Mouse (Mus musculus) CH12F3 (cell line): ENCODE data around the gene Casp12.
"Not testable (repeated sequence)": the region's sequence is repeated elsewhere in the genome, so short reads cannot be mapped to it uniquely, and the experiment has no call there.

Source experiments
- in situ Hi-C: fragments of 300-500 bp; cut with MboI; formaldehyde crosslinking; loops from 2 replicates; pipeline ENCODE4 v1.14.3; 2020; ENCODE audit warnings: low sequenced_read_pairs

Gene Casp12

DNA sequence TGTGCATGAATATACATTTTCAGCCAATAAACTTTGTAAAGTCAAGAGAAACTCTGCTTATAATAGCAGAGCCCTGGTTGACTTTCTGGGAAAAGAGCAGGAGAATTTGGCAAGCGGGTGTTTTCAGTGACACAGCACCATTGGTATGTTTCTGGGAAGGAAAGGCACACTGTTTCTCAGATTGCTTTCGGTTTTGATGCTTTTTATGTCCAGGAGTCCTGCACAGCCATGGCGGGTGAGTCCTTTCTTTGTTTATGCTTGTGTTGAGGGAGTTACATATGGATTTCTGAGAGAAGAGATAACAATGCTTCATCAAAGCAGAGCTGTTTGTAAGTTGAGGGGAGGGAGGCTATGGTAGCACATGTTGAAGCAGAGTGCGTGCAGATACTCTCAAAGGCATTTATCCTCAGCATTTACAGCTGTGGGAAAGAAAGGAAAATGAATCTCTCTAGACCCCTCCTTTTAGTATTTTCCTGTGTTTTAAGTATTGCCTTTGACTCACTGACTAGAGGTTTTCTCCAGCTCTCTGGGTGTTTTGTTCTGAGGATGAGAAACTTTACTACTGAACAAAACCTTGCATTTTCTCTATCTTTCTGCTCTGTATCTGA is at the start of gene Casp12:
Gene Casp12 (plus strand): TSS at position 140 of the 608 bp plus-strand sequence.
- in situ Hi-C loops = no loop called here

DNA sequence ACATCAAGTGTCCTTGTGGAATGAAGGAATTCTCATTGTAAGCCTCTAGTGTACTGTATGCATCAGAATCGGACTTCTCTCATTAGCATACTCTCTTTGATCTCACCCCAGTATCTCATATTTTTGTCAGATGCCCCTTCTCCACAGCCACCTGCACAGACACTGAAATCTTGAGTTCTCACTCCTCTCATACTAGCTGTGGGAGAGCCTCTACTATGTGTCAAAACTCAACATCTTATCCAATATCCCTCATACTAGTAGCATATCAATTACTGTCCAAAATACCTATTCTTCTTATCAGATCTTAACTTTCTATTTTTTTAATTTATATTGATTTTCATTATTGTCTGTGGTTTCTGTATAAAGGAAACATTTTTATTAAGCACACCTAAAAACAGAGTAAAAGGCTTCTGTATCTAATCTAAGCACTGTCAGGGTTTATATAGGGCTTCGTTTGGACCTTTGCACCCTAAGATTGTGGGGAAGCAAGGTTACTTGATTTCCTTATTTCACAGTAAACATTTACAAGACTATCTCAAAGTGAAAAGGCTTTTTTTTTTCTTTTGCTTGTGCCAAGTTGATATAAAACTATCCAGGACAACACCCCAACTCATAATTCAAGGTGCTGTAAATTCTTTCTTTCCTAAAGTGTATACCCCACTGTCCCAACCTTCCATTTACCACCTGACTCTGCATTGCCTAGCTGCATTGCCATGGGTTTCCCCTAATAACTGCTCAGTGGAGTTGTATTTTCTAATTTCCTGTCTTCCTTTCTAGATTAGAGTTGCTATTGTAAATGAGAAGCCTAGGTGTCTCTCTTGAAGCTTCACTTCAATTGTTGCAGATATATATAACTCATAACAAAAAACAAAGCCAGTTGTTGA is 48.6 kb upstream of the Casp12 start:
- in situ Hi-C loops = no loop called here

DNA sequence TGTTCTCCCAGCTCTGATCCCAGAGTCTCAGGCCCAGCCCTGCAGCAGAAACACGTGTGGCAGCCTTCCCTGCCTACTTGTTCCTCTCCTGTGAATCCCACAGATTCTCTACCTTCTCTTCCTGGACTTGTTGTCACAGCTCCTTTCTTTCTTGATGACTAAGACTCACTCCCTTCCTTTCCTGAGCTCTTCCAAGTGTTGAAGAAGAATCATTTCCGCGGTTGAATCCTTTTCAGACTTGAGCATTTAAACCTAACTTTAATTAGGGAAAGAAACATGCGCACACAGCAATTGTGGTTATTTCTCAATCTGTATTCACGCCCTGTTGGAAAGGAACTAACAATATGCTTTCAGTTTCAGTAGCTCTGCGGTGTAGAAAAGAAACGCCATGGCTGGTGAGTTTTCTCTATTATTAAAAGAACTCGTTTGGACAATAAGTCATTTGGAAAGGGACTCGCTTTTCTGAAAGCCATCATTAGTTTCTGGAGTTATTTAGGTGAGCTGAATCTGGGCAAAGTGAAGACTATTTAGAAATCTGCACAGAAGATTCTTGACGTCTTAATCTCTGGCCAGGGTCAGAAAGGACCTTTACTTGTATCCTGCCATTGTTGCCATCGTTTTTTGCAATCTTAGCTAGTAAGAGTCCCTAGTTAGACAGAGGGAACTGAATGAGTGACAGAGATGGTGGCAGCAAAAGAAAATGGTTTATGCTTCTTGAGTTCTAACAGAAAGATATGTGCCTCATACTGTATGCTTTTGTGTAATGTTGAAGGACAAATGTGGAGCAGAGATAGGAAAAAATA is 46.7 kb upstream of the Casp12 start, which contains the start of gene Casp1:
Gene Casp1 (plus strand): TSS at position 189 of the 803 bp plus-strand sequence.
- in situ Hi-C loops = no loop called here

DNA sequence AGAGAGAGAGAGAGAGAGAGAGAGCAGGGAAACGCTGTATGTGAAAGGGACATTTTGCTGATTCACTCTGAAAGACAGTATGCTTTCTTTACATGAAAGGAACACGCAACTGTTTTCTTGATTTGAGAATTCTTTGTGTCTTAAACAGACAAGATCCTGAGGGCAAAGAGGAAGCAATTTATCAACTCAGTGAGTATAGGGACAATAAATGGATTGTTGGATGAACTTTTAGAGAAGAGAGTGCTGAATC is 46.2 kb upstream of the Casp12 start:
- in situ Hi-C loops = no loop called here

DNA sequence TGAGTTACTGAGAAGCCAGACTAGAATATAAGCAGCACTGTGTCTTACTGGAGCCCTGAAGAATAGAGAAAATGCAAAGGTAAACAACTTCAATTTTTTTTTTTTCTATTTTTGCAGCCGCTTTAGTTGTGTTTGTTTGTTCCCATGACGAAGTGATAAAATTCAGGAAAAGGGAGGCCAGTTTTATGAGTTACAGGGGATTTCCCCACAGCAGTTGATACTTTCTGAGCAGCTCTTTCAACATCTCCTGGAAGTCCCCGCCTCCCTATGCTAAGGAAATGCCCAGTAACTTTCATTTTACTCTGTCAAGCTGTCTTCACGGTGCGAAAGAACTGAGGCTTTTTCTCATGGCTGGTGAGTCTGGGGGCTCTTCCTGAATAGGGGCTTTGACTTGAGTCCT is 36.7 kb upstream of the Casp12 start, which contains the start of gene Casp4:
Gene Casp4 (plus strand): TSS at position 268 of the 400 bp plus-strand sequence.
- in situ Hi-C loops = no loop called here

DNA sequence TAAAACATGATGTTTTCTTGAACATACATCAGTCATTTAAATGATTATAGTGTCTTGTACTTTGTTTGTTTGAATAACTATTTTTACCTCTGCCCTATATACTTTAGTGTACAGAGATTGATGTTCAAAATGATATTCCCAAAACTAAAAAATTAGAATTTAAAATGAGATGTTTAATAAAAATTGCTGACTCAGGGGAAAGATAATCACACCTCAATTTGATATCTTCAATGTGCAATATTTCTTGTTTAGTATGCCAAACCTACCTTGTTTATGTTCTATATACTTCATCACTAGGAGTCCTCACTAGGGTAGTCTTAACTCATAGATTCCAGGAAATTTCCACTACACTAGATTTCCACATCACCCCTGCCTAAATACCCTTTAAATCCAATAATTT is 35.1 kb upstream of the Casp12 start:
- in situ Hi-C loops = no loop called here

DNA sequence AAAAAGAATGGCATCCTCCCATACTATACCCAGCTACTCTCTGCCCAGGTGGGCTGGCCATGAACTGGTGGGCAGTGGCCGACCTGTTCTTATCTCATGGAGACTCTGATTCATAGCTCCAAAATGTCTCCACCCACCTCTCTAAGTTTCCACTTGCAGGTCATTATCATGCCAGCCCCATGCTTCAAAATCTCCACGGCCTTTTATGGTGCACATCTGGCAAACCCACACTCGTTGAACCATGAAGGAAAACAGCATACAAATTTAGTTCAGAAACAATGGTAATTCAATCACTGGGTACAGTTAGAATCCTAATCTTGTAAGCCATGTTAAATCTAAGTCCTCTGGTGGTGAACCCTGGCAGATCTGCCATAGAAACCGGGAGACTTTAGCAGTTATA is 33.8 kb upstream of the Casp12 start:
- in situ Hi-C loops = no loop called here

DNA sequence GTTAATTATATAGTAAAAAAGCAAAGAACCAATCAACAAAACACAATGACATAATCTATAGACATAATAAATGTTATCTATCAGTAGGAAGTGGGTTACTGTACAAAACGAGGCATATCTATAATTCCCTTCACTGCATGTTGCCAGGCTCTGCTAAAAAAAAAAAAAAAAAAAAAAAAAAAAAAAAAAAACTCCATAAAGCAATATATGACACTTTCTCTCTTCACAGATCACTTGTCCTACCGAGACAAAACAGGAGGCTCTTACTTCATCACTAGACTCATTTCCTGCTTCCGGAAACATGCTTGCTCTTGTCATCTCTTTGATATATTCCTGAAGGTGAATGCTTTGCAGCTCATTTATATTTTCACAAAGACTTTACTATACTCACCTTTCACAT is 17.0 kb upstream of the Casp12 start:
- in situ Hi-C loops = no loop called here

DNA sequence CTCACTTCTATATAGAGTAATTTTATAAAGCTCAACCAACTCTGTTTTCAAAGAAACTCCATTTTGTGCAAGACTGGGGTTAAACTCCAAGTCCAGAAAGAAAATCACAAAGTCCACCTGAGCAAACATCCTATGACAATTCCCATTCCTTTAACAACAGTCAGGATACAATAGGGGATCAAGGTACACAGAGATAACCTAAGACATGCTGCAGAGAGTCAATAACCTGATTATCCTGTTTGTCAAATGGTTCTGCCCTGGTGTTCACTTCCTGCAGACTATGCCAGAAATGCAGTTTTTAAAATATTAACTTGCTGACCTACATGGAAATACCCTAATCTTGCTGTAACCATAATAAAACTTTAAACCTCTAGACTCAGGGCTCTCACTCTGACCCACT is 12.8 kb upstream of the Casp12 start:
- in situ Hi-C loops = no loop called here

DNA sequence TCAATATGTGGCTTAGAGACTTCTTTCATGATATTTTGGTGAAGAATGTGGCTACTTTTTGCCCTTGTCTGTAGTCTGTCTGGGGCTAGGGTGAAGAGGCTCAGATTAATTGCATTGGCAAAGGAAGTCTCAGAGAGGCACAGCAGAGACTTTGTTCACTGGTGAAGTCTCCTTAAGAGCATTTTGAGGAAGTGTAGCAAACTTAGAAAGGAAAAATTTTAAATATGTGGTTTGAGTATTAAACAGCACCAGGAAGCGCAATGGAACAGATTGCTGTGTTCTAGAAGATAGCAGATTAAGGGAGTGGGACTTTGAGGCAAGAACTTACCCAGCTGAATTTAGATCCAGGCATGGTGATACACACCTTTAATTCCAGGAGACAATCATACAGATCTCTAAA is 11.8 kb upstream of the Casp12 start:
- in situ Hi-C loops = no loop called here

DNA sequence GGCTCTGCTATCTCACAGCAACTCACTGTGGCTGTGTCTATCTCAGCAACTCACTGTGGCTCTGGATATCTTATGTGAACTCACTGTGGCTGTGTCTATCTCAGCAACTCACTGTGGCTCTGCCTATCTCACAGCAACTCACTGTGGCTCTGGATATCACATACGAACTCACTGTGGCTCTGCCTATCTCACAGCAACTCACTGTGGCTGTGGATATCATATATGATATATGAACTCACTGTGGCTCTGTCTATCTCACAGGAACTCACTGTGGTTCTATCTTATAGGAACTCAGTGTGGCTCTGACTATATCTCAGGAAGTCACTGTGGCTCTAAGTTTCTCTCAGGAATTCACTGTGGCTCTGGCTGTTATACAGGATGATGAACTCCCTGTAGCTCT is 2.1 kb upstream of the Casp12 start:
- in situ Hi-C loops = no loop called here

DNA sequence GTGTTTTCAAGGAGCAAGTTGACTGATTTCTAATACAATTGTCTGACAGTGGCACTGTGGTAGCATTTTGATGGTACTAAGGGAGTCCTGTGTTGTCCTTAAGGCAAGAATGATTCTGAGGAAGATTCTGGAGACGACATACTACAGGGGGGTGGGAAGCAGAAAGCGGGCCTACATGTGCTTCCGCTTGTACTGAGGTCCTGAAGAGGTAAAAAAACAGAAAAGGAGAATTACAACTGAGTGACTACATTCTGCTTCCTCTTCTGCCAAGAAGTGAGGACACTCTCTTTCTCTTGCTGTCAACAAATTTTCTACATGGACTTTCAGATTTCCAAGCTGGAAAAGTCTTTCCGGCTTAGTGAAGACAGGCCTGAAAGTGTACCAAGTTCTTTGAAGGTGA is 1.1 kb upstream of the Casp12 start:
- in situ Hi-C loops = no loop called here

DNA sequence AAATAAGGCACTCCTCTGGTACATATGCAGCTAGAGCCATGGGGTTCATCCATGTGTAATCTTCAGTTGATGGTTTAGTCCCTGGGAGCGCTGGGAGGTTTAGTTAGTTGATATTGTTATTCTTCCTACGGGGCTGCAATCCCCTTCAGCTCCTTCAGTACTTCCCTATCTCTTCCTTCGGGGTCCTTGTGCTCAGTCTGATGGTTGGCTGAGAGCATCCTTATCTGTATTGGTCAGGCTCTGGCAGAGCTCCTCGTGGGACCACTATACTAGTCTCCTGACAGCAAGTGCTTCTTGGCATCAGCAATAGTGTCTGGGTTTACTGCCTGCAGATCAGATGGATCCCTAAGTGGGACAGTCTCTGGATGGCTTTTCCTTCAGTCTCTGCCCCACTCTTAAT is 2.2 kb downstream of the Casp12 start:
- in situ Hi-C loops = no loop called here

DNA sequence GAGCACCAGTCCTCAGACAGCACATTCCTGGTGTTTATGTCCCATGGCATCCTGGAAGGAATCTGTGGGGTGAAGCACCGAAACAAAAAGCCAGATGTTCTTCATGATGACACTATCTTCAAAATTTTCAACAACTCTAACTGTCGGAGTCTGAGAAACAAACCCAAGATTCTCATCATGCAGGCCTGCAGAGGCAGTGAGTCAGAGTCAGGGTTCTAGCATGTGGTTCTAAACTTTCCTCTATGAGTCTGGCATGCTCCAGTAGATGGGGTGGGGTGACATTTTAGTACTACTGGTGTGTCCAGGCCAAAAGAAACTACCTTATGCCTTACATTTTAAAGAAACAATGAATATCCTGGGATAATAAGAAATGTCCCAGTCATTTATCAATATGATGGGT is 8.4 kb downstream of the Casp12 start:
- in situ Hi-C loops = no loop called here

DNA sequence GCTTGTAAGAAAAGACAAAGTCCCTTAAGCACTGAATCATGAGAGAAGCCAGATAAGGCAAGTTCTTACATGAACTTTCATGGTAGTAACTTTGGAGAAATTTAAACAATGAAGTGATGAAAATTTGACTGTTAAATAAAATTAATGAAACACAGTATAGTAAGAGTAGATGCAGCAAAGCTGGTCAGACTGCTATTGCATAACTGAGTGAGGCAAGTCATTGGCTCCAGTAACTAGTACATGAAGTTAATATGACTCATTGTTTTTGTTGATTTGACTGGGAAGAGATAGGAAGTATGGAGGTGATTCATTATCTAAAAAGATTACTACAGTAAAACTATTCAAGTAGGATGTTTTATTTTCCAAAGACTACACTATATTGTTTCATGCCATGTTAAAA is 11.6 kb downstream of the Casp12 start:
- in situ Hi-C loops = no loop called here

DNA sequence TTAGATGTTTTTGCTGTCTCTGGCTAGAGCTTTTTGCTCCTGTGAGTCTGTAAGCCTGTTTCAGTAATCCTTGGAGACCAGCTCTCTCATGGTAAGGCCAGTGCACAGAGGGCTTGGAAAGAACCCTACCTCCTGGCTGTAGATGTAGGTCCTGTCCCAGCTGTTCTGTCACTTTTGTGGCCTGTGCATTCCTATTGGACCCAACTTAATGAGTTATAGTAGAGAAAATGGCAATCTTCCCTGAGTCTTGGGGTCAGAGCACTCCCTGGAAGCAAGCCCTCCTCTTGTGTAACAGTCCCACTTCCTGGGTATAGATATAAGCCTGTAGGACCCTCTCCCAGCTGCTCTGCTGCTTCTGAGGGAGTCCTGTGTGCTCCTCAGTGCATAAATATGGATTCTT is 48.3 kb downstream of the Casp12 start:
- in situ Hi-C loops = no loop called here

DNA sequence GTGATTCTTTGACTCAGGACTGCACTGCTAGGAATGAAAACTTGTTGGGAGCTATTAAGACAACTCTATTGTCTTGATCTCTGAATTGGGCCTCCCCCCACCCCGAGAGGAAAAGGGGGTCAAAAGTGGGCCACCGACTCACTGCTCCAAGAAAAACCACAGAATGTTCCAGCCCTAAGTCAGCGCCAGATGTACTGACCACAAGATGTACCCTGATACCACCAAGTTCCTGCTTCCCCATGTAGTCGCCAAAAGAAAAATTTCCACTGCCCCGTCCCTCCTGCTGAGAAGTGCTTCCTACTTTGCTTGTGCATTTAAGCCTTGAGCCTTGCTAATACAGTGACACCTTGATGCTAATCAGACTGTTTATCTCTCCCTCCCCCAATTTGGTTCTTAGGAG is 50.6 kb downstream of the Casp12 start:
- in situ Hi-C loops = not testable (repeated sequence)

DNA sequence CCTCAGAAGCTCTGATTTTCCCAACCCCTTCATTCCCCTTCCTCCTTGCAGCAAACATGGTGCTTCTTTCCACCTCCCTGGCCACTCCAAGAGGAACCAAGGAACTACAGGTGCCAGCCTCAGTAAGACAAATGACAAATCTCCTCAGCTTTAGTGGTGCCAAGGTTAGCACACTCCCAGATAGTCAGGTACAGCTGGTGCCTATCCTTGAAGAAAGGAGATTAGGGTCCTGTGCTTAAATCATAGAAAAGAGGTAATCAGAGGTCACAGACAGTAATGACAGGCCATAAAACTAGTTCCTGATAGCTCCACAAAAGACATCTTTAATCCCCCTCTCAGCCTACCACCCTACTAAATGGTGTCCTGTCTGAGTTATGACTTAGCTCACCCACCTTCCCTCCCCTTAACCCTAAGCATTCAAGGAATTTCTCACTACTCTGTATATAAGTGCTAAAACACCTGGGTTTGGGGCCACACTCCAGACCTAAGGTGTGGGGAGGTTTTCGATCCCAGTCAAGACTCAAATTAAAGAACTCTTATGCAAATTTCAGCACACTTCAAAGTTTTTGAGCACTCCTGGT is 65.8 kb downstream of the Casp12 start:
- in situ Hi-C loops = no loop called here

DNA sequence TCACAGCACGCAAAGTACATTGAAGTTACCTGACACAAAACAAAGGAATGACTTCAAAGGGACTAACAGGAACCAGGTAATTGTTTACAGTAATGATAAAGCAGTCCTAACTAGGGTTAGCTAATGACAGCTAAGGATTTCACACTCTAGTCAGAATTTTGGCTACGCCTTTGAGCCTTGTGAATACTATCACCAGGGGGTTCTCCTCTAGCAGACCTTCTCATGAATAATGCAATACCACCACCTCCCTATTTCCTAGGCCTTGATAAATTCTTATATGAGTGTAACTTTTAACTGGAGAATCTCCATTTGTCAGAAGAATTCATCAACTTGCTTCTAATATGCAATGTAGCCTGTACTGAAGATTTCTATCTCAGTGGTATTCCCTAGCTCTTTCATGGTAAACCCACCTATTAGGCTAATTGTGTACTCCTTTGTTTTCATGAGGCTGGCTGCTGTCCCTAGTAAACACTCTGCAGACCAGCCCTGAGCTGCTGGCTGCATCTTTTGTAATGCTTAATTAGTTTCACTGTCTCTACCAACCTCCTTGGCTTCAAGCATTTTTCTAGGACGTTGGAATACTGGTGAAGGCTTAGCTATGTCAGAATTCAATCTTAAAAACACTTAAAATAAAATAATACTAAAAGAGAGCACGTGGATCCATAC is 67.3 kb downstream of the Casp12 start:
- in situ Hi-C loops = no loop called here

DNA sequence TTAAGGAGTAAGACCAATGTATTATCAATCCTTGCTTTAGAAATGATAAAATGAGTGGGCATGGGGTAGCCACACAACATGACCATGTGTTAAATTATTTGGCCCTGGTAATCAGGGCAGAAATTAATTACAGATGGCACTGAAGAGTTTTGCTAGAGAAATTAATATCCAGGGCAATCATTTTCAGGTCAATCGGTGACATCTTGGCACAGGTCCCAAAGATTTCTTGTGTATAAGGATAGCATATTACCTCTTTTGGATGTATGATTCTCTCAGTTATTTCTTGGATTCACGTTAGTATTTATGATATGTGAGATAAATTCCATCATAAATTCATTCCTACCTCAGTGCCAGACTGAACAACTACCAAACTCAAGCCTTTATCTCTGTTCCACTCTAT is 72.6 kb downstream of the Casp12 start:
- in situ Hi-C loops = no loop called here
